Mouse (Mus musculus) macrophage (primary cell): ENCODE results near the gene Igf2bp3. TPM values are rescaled to one million over a fixed set of nuclear protein-coding genes. Genes with fewer than 3 reads are reported as not detected.
A peak's percentile ranks its signal among the peaks of the same experiment; 100 is the strongest.

Source experiments
- H3K27ac ChIP-seq: fragments of 350-480 bp; formaldehyde crosslinking; 2 replicates; pipeline ENCODE4 v1.9.0; 2021
- H3K36me3 ChIP-seq: fragments of 350-480 bp; formaldehyde crosslinking; 2 replicates; pipeline ENCODE4 v1.9.0; 2021; ENCODE audit errors: inconsistent target
- H3K4me3 ChIP-seq: fragments of 350-480 bp; formaldehyde crosslinking; 2 replicates; pipeline ENCODE4 v1.9.0; 2021; ENCODE audit errors: inconsistent target
- H3K79me2 ChIP-seq: fragments of 350-480 bp; formaldehyde crosslinking; 2 replicates; pipeline ENCODE4 v1.9.0; 2021; ENCODE audit errors: inconsistent target
- WGBS: methylation state at CpG from one replicate; pipeline ENCODE4 v1.1.7; 2026; ENCODE audit warnings: inconsistent platforms; ENCODE audit not compliant: missing documents; 5-methylcytosine and 5-hydroxymethylcytosine counted together
- polyA plus RNA-seq: library from polyadenylated mRNA; stranded (reverse); fragments of 250-400 nt; gene quantifications from 3 replicates; pipeline ENCODE4 v1.2.4, GENCODE M21; 2018; ENCODE audit warnings: inconsistent platforms

Gene Igf2bp3
- polyA plus RNA-seq, 1 experiment from 2014 or later: 3.2 TPM

GRCm38 (mm10) chr6:49114457-49114856, 100.3 kb downstream of the Igf2bp3 start:
- H3K27ac ChIP-seq: no peak overlapping the region
- 94% methylated on average over 6 of the region's 6 CpGs for WGBS
- no peaks in the 10 kb centered on the region for H3K79me2 ChIP-seq
- no peaks in the 10 kb centered on the region for H3K36me3 ChIP-seq
- no peak overlapping the region for H3K4me3 ChIP-seq

DNA sequence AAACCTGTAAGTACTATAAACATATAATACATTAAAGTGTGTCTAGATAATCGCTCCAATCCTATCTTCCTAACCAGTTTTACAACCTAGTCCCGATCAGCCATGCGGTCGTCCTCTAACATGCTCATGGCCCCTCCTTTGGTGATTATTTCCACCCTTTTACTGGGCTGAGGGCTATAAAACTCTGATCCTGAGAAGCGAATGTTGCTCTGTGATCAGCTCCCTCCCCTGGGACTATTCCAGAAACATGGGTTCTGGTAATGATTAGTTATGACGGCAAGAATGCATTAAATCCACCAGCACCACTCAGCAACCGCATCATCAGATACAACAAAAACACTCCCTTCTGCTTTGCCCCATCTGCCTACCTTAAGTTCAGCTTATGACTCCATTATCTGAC, 100.9 kb downstream of the Igf2bp3 start:
- Histone ChIP-seq H3K79me2 (no peaks in the 10 kb centered on the region), H3K27ac (no peak overlapping the region), H3K36me3 (no peaks in the 10 kb centered on the region), H3K4me3 (no peak overlapping the region)
- 91% methylated on average over 7 of the region's 7 CpGs for WGBS

- no peak overlapping the region for H3K27ac ChIP-seq
- no peak overlapping the region for H3K4me3 ChIP-seq
- H3K79me2 ChIP-seq: no peaks in the 10 kb centered on the region
- 81% methylated on average over 2 of the region's 2 CpGs for WGBS
- no peaks in the 10 kb centered on the region for H3K36me3 ChIP-seq
Observed at GRCm38 (mm10) chr6:49109196-49109595, 105.6 kb downstream of the Igf2bp3 start.

- Histone ChIP-seq H3K27ac (no peak overlapping the region), H3K4me3 (no peak overlapping the region), H3K36me3 (no peaks in the 10 kb centered on the region), H3K79me2 (no peaks in the 10 kb centered on the region)
- WGBS: 66% methylated on average over 15 of the region's 15 CpGs
Observed at GRCm38 (mm10) chr6:49106746-49107500, 107.8 kb downstream of the Igf2bp3 start.

DNA sequence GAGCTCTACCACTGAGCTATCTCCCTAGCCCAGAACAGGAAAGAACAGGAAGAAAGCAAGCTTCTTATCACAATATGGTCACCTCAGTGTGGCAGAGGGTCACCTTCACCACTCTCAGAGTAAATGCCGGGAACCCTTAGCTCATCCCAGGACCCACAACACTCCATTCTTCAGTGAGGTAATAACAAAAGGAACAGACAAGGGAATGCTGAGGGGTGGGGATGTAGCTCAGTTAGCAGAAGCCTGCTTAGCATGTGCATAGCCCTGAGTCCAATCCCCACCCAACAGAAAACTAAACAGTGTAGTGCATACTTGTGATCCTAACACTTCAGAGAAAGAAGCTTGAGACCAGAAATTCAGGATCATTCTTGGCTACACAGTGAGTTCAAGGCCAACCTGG, 115.7 kb downstream of the Igf2bp3 start:
- Histone ChIP-seq H3K36me3 (no peaks in the 10 kb centered on the region), H3K4me3 (no peak overlapping the region), H3K79me2 (no peaks in the 10 kb centered on the region), H3K27ac (no peak overlapping the region)
- WGBS: 100% methylated on average over 1 of the region's 1 CpGs

GRCm38 (mm10) chr6:49097596-49098110, 117.1 kb downstream of the Igf2bp3 start:
- WGBS: 71% methylated on average over 5 of the region's 5 CpGs
- no peaks in the 10 kb centered on the region for H3K79me2 ChIP-seq
- no peak overlapping the region for H3K27ac ChIP-seq
- H3K4me3 ChIP-seq: no peak overlapping the region
- H3K36me3 ChIP-seq: no peaks in the 10 kb centered on the region

DNA sequence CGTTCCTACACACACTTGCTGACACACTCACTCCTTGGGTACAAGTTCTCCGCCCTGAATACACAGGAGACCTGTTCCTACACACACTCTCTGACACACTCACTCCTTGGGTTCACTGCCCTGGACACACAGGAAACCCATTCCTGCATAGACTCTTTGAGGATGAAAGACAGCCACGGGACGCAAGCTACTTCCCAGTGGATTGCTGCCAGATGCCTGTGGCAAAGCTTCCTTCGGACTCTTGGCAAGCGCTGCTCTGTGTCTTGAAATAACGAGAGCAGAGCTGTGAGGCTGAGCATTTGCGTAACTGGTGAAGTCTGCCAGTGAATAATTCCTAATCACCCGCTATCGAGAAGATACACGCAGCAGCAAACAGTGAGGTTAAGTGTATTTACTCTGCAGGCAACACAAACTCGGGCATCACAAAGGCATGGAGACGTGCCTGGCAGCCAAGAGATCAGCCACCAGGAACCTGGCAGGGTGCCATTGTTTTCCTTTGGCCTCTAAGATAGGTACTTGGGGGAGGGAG, 117.8 kb downstream of the Igf2bp3 start:
- 91% methylated on average over 13 of the region's 13 CpGs for WGBS
- Histone ChIP-seq H3K4me3 (no peak overlapping the region), H3K79me2 (no peaks in the 10 kb centered on the region), H3K36me3 (no peaks in the 10 kb centered on the region), H3K27ac (no peak overlapping the region)

- H3K79me2 ChIP-seq: no peaks in the 10 kb centered on the region
- no peak overlapping the region for H3K4me3 ChIP-seq
- 93% methylated on average over 6 of the region's 7 CpGs for WGBS
- no peak overlapping the region for H3K27ac ChIP-seq
- peaks cover under 1% of the 10 kb centered on the region; the same call in 1 of the 2 replicates for H3K36me3 ChIP-seq
Observed at GRCm38 (mm10) chr6:49096421-49096820, 118.3 kb downstream of the Igf2bp3 start.

GRCm38 (mm10) chr6:49094968-49095367, 119.8 kb downstream of the Igf2bp3 start:
- peaks cover 3% of the 10 kb centered on the region; the same call in 1 of the 2 replicates for H3K36me3 ChIP-seq

DNA sequence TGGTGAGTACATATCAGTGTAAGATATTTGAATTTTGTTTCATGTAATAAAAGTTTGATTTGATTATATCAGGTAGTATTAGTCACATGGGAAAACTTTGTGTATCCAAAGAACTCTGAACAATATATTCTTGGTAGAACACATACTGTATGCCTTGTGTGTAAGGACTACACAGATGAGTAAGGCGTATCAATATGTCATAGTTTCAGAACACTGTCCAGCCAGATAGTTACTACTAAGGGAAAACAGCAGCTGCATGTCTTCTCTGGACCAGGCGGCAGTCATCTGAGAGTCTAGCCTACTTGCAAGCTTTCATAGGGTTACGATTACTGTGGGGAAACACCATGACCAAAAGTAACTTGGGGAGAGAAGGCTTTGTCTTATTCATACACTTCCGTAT, 131.7 kb downstream of the Igf2bp3 start:
- 97% methylated on average over 4 of the region's 4 CpGs for WGBS
- peaks cover 55% of the 10 kb centered on the region for H3K36me3 ChIP-seq
- peaks cover 40% of the 10 kb centered on the region for H3K79me2 ChIP-seq

More at GRCm38 (mm10) chr6:49094968-49095367, 119.8 kb downstream of the Igf2bp3 start:
- Histone ChIP-seq H3K79me2 (no peaks in the 10 kb centered on the region), H3K27ac (no peak overlapping the region), H3K4me3 (no peak overlapping the region)
- 89% methylated on average over 10 of the region's 10 CpGs for WGBS

GRCm38 (mm10) chr6:49079313-49079712, 135.4 kb downstream of the Igf2bp3 start:
- Histone ChIP-seq H3K4me3 (no peak overlapping the region), H3K27ac (no peak overlapping the region), H3K36me3 (peaks cover 24% of the 10 kb centered on the region), H3K79me2 (peaks cover 77% of the 10 kb centered on the region)
- 82% methylated on average over 1 of the region's 1 CpGs for WGBS

More for the DNA sequence above, 131.7 kb downstream of the Igf2bp3 start:
- H3K4me3 ChIP-seq: no peak overlapping the region
- H3K27ac ChIP-seq: no peak overlapping the region

- WGBS: 86% methylated on average over 2 of the region's 2 CpGs
- Histone ChIP-seq H3K36me3 (peaks cover 10% of the 10 kb centered on the region; the same call in 1 of the 2 replicates), H3K4me3 (no peak overlapping the region), H3K79me2 (peaks cover 81% of the 10 kb centered on the region), H3K27ac (no peak overlapping the region)
Observed at GRCm38 (mm10) chr6:49077894-49078293, 136.9 kb downstream of the Igf2bp3 start.

DNA sequence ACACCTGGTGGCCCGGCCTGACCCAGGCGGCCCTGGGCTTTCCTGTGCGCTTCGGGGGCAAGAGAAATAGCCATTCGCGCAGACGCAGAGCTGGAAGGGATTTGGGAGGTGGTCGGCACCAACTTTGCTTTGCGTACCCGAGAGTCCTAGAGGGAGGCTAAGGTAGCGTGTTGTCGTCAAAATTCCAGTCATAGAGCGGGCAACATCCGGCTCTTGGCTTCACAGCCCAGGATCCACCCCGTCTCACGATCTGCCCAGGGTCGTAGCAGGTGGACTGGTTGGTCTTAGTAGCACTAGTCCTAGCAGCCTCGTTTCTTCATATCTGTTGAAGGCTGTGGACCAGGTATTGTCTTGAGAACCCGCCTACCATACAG, 140.7 kb downstream of the Igf2bp3 start:
- WGBS: under 1% methylated on average over 19 of the region's 19 CpGs
- Histone ChIP-seq H3K4me3 (peak overlapping the region; percentile 78), H3K27ac (peak overlapping the region; percentile 24; the same call in 1 of the 2 replicates), H3K36me3 (0 out of 2 replicates have a peak, but pooled peaks cover 2% of the 10 kb centered on the region), H3K79me2 (peaks cover 52% of the 10 kb centered on the region)

DNA sequence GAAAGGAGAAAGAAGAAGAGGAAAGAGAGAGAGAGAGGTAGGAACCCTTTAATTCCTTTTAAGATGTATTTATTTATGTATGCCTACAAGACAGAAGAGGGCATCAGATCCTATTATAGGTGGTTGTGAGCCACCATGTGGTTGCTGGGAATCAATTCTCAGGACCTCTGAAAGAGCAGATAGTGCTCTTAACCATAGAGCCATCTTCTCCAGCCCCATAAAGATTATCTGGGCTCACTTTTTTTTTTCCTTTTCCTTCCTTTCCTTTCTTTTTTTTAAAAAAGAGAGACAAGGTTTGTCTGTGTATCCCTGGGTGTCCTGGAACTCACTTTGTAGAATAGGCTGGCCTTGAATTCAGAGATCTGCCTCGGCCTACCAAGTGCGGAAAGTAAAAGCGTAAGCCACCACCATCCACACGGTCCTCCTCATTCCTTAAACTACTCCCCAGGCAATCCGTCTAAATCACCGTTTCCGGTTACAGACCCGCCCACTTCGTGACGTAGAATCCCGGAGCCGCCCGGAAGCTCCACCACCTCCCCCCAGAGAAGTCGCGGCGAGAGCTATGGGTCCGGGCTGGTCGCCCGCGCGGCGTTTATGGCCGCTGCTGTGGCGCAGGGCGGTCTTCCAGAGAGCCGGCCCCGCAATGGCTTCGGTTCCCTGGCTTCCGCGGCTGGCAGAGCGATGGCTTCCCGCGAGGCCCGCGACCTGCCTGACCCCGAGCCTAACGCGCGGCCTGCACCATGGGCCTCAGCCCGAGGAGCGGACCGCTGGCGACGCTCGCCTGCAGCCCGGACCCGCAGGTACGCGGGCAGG, 141.2 kb downstream of the Igf2bp3 start, which contains the start of gene Malsu1:
Gene Malsu1, plus strand, starts transcription at position 492 of the 813 bp plus-strand sequence.
- Histone ChIP-seq H3K27ac (peak within 1 kb of the TSS; percentile 31), H3K79me2 (peaks cover 46% of the 10 kb centered on the region), H3K4me3 (peak within 1 kb of the TSS; percentile 78), H3K36me3 (0 out of 2 replicates have a peak, but pooled peaks cover 3% of the 10 kb centered on the region)
- WGBS: 1% methylated on average over 49 of the region's 49 CpGs
